Mouse (Mus musculus) heart, adult 9 months (tissue): Measurements from ENCODE around the gene Plxnd1.
A peak's percentile ranks its signal among the peaks of the same experiment; 100 is the strongest.

Experiments used
- DNase-seq, 2 experiments: peaks; one replicate each; pipeline ENCODE4 v3.0.0; 2022; ENCODE audit warnings: low spot score in 2 of 2

Plxnd1 gene

DNA sequence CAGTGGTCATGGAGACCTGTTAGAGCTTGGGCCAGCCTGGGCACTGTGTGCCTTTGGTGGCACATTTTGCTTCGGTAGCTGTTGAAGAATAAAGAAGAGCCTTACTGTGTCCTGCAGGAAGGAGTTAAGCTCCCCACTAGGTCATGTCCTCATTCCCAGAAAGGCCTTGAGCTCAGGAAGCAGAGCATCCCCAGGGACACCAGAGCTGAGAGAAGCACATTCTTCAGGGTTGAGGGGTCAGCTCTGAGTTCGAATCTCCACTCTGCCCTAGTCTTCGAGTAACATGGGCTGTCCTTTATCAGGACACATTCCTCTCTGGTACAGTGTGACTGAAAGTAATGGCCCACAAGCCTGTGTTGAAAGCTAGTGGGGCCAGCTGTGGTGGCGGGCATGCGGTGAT is 74.9 kb downstream of the Plxnd1 start:
- DNase-seq: no peak

DNA sequence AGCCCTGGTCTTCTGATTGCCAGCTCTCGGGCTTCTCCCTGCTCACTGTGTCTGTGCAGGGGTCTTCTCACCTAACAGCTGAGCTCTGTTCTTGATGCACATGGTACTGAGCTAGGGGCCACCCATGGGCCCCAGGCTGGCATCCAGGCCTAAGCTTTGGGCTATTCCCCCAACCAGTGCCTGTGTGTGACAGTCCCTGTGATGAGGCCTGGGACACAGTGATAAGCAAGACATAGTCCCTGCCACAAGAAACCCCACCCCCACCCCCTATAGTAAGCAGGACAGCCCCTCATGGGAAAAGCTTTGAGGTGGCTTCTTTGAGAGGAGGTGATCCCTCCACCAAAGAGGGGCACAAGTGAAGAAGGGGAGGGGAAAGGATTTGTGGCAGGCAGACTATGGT is 76.2 kb downstream of the Plxnd1 start:
- no peak for DNase-seq

DNA sequence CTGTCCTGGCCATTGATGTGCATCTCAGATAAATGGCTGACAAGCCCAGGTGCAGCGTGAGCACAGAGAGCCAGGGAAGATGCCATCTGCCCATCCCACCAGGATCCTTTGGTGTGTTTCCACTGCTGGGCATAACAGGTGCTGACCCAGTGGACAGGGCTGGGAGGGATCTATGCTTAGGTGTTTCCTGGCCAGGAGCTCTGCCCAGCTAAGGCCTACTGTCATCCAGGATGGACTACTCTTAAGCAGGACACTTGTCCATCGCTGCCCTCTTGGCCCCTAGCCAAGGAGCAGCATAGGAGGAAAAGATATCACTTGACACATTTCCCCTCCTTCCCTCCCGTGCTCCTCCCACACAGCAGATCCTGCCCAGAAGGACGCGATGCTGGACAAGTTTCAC is 78.2 kb downstream of the Plxnd1 start:
- DNase-seq: no peak

DNA sequence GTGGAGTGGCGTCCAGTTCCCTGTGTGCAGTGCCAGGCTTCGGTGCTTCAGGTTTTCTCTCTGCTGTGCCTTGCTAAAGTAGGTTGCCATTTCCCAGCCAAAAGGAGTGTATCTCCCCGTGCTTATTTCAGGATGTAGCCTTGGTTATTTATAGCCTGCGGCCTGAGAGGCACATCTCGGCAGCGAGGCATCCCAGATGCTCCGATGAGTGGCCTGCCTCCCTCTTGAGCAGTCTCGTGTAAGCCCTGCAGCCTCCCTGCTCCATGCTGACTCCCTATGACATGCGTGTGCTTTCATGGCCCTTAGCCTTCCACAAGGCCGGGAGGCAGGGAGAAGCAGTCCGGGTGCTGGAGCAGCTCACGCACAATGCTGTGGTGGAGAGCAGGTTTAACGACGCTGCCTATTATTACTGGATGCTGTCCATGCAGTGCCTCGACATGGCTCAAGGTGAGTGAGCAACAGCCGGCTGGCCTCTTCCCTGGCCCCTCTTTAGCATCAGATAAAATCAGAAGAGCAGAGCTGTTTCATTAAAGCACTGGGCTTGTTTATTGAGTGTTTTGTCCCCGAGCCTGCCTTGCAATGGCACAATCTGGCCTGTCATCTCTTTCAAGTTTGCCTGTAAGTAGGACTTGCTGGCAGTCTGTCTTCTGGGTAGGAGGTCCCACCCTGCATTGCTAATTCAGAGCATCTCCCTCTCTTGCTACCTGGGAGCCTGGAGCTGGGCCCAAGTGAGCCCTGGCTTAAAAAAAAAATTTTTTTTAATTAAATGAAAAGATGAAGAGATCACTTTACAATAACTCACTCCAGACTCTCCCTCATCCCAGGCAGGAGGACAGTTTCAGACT is 79.0 kb downstream of the Plxnd1 start:
- DNase-seq: peak; percentile 53 to 67

DNA sequence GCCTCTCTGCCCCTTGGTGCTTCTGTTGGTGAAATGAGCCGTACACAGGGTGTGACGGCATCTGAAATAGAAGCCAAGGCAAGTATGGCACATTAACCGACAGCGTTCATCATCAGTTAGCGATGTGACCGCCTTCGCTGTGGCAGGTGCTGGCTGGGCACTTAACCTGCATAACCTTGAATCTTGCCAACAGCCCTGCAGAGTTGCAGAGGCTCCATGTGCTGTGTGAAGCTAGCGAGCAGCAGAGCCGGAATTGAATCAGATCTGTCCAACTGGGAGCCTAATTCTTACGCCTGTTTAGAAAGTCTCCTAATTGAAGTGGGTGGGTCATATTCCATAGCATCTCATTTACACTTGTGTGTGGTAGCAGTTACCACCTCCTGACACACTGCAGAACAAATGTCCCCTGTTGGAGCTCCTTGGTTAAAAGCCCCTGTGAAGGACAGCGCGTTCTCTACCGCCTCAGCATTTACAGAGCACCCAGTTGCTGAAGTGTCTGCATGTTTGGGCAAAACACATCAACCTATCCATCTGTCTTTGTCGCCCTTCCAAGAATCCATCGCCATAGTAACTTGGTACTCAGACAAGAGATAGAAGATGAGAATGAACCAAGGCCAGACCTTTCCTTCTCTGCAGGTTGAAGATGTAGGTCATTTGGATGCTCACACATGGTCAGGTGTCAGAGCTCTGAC is 80.1 kb downstream of the Plxnd1 start:
- DNase-seq: no peak

DNA sequence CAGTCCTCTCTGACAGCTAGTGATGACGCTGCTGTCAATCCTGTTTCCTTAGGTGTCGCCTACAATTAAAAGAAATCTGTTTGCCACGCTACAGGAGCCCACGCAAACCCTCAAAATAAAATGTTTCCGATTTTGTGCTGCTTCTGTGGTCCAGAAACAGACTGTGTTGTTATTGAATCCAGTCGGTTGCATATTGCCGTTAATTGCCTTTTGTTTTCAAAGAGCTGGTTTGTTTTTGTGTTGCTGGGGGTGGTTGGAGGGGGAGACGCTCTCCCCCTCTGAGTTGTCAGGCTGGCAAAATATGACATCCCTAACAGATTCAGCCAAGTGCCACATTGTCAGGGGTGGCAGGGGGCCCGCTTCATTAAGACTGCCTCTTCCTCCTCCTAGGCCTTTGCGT is 81.3 kb downstream of the Plxnd1 start:
- no peak for DNase-seq

DNA sequence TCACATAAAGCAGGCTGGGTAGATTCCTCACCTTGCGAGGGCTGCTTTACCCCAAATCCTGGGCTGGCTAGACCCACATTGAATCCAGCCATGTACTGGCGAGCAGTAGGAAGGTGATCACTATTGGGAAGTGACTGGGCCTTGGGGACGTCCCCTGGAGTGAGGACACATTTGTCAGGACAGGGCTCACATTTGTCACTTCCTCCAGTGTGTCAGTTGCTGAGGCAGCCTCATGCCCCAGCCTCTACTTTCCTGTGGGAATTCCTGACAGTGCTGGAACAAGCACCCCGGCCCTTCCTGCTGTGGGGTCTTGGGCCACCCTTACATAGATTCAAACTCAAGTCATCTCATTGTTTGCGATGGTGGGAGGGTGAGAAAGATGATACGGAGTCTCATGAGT is 83.0 kb downstream of the Plxnd1 start:
- peak in 1 of 2 experiments; percentile 69 for DNase-seq

DNA sequence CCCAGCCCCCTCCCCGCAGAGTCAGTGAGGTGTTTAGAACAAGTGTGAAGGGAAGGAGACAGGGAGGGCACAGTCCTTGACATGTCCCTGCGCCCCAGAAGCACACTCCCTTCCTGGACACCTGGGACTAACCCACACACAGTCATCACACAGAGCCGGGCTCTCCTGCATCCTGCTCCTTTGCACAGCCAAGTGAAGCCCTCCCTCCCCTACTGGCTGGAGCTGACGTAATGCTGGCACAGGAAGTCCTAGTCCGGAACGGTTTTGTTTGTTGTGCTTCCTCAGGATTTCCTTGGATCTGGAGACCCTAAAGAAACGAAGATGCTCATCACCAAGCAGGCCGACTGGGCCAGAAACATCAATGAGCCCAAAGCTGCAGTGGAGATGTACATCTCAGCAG is 84.9 kb downstream of the Plxnd1 start:
- DNase-seq: peak; percentile 87 to 94

DNA sequence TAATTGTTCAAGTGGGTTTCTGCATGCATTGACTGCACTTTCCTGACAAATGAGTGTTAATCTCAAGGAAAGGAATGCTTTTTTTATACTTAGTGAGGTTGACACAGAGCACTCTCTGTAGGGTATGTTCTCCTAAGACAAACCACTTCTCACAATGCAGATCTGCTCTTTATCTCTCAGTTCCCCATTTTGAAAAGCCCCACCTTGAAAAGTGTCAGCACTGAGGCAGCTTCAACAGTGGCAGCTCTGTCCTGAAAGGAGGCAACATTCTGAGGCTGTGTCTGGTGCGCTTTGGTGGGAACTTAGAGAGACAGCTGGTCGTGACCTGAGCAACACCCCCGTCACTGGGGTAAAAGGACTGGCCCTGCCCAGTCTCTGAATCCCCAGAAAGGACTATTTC is 85.8 kb downstream of the Plxnd1 start:
- no peak for DNase-seq

DNA sequence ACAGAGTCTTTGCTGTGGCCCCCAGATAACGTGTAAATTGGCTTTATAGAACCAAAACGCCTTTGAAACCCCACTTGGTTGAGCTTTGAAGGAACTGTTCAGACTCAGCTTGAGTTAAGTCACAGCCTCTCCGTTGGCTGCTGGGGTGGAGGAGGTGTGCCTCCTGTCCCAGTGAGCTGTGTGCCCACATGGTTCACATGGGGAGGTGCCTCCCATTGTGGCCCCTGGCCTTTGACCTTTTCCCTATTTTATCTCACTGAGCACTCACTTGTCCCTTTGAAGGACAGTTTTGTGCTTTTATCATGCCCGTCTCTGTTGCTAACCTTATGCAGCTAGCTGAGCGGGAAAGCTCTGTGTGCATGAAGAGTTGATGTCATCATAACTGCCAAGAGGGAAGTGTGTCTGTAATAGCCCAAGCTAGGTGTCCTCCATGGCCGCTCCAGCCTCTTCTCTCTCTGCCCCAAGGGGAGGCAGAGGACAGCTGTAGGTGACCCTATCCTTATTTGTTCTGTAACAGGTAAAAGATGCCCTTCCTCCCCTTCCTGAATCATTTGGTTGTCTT is 86.3 kb downstream of the Plxnd1 start:
- no peak for DNase-seq

DNA sequence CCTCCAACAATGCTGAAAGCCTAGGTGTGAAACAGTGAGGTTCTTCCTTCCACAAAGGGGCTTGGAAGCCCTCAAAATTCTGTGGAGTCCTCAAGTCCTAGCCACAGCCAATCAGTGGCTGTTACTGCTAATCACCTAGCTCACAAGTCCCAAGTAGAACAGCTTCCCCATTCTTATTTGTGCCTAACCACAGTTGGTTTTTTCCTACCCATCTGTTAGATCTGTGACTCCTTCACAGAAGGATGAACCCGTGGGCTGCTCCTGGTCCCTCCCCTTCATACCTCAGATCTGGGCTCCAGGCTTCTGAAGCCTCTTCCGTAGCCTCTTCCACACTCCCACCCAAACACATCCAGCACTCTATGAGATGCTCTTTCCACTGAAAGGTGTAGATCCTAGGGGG is 87.9 kb downstream of the Plxnd1 start:
- DNase-seq: no peak

DNA sequence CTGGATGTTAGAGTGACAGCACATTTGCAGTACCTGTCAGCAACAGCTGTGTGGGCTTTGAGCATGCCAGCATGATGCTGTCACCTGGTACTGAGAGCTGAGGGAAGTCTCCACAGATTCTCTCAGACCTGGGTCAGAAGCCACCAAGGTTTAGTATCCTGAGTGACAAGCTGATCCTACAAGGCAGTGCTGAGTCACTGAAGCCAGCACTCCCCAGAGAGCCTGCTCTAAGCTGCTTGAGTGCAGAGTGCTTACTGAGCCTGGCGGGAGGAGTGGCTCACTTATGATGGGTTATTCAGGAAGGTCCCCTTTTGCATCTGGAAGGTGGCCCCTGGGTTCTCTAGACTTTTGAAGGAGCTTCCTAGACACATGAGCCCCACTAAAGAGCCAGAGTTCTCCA is 88.3 kb downstream of the Plxnd1 start:
- DNase-seq: no peak

DNA sequence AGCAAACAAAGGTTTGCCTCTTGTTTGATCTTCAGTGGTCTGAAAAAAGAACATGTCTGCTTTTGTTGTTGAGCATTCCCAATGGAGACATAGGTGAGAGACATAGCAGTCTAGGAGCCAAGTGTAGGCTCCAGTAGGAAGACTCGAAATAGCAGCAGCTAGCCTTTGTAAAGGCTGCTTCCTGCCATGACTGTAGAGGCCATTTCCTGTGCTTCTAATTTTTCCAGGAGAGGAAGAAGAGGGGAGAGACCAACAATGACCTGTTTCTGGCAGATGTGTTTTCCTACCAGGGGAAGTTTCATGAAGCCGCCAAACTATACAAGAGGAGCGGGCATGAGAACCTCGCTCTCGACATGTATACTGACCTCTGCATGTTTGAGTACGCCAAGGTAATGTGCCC is 89.2 kb downstream of the Plxnd1 start:
- DNase-seq: peak; percentile 64 to 88
